Mouse (Mus musculus) heart, adult 2 months (tissue): Measurements from ENCODE around the gene Prss37. TPM values are rescaled to one million over a fixed set of nuclear protein-coding genes. Genes with fewer than 3 reads are reported as not detected.

Experiments
- DNase-seq, 2 experiments: peaks; one replicate each; pipeline ENCODE4 v3.0.0; 2021
- H3K27ac ChIP-seq: fragments of 200-600 bp; 2 replicates; pipeline ENCODE4 v1.8.1; 2022
- H3K27me3 ChIP-seq: fragments of 200-500 bp; 2 replicates; pipeline ENCODE4 v1.6.1; 2012; ENCODE audit warnings: mild to moderate bottlenecking, low read length, inconsistent platforms, mixed read lengths; ENCODE audit not compliant: control insufficient read depth, insufficient read depth
- H3K36me3 ChIP-seq: fragments of 200-500 bp; 2 replicates; pipeline ENCODE4 v1.6.1; 2012; ENCODE audit warnings: low read length, inconsistent platforms; ENCODE audit not compliant: control insufficient read depth, insufficient read depth
- H3K4me1 ChIP-seq: fragments of 200-500 bp; 2 replicates; pipeline ENCODE4 v1.6.1; 2011; ENCODE audit warnings: low read length; ENCODE audit not compliant: control insufficient read depth, insufficient read depth
- H3K4me3 ChIP-seq: fragments of 200-600 bp; 2 replicates; pipeline ENCODE4 v1.8.1; 2022
- H3K79me2 ChIP-seq: fragments of 200-500 bp; replicated peaks from 2 replicates; pipeline ENCODE4 v1.6.1; 2012; ENCODE audit warnings: mild to moderate bottlenecking, inconsistent platforms, low read length, moderate library complexity, mixed read lengths; ENCODE audit not compliant: control insufficient read depth, insufficient read depth
- H3K9ac ChIP-seq: fragments of 200-500 bp; 2 replicates; pipeline ENCODE4 v1.6.1; 2012; ENCODE audit warnings: low read depth, mild to moderate bottlenecking, control low read depth, inconsistent platforms, low read length, mixed read lengths
- CTCF ChIP-seq: fragments of 200-600 bp; IDR thresholded peaks from 2 replicates; pipeline ENCODE4 v1.8.1; 2022; ENCODE audit warnings: antibody characterized with exemption, mild to moderate bottlenecking, moderate library complexity
- EP300 ChIP-seq: fragments of 200-500 bp; IDR thresholded peaks from 2 replicates; pipeline ENCODE4 v1.6.1; 2011; ENCODE audit warnings: low read depth, low read length, control low read depth; ENCODE audit not compliant: insufficient read depth
- POLR2A ChIP-seq: fragments of 200-500 bp; IDR thresholded peaks from 2 replicates; pipeline ENCODE4 v1.6.1; 2011; ENCODE audit warnings: mild to moderate bottlenecking, low read depth, low read length, control low read depth; ENCODE audit not compliant: insufficient read depth
- WGBS: fragments of 180-500 bp; shearing (Covaris S2); methylation state at CpG from one replicate; pipeline ENCODE4 v1.1.7; 2018; 5-methylcytosine and 5-hydroxymethylcytosine counted together
- intact Hi-C: fragments of 180-260 bp; cut with DNase I; formaldehyde crosslinking; loops from one replicate; pipeline ENCODE4 v1.15.1; 2025
- long read RNA-seq: library from polyadenylated mRNA; stranded (forward); transcript quantifications from one replicate; pipeline ENCODE4 v2.0.0, GENCODE M21; 2021
- polyA plus RNA-seq: library from polyadenylated mRNA; depleted of rRNA; stranded (reverse); fragments of >200 nt; gene quantifications from 2 replicates; pipeline ENCODE4 v1.2.3, GENCODE M21; 2012; rRNA removed
- total RNA-seq, 2 experiments: library from RNA; stranded (reverse); gene quantifications; 2 replicates each; pipeline ENCODE4 v1.2.3; 2021

Gene Prss37
- total RNA-seq: not detected
- 0.10 TPM in 1 of 2 replicates, not detected in the other for polyA plus RNA-seq
- long read RNA-seq: 0 reads

- H3K79me2 ChIP-seq: no peaks in the 10 kb centered on the region
- 71% methylated on average over 1 of the region's 1 CpGs for WGBS
- no peak within 1 kb of the TSS for H3K4me3 ChIP-seq
- no peak within 1 kb of the TSS for H3K27ac ChIP-seq
- intact Hi-C loops: no loop called here
- H3K36me3 ChIP-seq: no peaks in the 10 kb centered on the region
- no peaks in the 10 kb centered on the region for H3K4me1 ChIP-seq
- no peak for TF ChIP-seq CTCF
- no peak for TF ChIP-seq POLR2A
- TF ChIP-seq EP300: no peak
- H3K27me3 ChIP-seq: no peaks in the 10 kb centered on the region
- no peak within 1 kb of the TSS for H3K9ac ChIP-seq
- no peak for DNase-seq
Measured at GRCm38 (mm10) chr6:40519408-40519807, at the start of gene Prss37. Gene Prss37, minus strand, starts transcription at chr6:40519508.

- TF ChIP-seq EP300: no peak
- TF ChIP-seq CTCF: no peak
- no peak for TF ChIP-seq POLR2A
- 62% methylated on average over 2 of the region's 2 CpGs for WGBS
- H3K4me3 ChIP-seq: no peak within 1 kb of the TSS
- no peak within 1 kb of the TSS for H3K9ac ChIP-seq
- no peaks in the 10 kb centered on the region for H3K4me1 ChIP-seq
- H3K36me3 ChIP-seq: no peaks in the 10 kb centered on the region
- H3K79me2 ChIP-seq: no peaks in the 10 kb centered on the region
- no peak within 1 kb of the TSS for H3K27ac ChIP-seq
- no peak for DNase-seq
- intact Hi-C loops: no loop called here
- H3K27me3 ChIP-seq: no peaks in the 10 kb centered on the region
Measured at GRCm38 (mm10) chr6:40554950-40555349, 35.6 kb upstream of the Prss37 start, which contains the start of gene Olfr461. Gene Olfr461, minus strand, starts transcription at chr6:40555050.

GRCm38 (mm10) chr6:40544690-40545089, 25.4 kb upstream of the Prss37 start:
- intact Hi-C loops: no loop called here
- H3K36me3 ChIP-seq: no peaks in the 10 kb centered on the region
- H3K27me3 ChIP-seq: no peaks in the 10 kb centered on the region
- H3K79me2 ChIP-seq: no peaks in the 10 kb centered on the region
- no peak for DNase-seq
- no peak overlapping the region for H3K4me3 ChIP-seq
- TF ChIP-seq CTCF: no peak
- no peak for TF ChIP-seq POLR2A
- no peak for TF ChIP-seq EP300
- H3K27ac ChIP-seq: no peak overlapping the region
- no peak overlapping the region for H3K9ac ChIP-seq
- H3K4me1 ChIP-seq: no peaks in the 10 kb centered on the region
- 69% methylated on average over 10 of the region's 10 CpGs for WGBS

GRCm38 (mm10) chr6:40493229-40493628, 26.1 kb downstream of the Prss37 start, which contains the start of gene Tas2r108:
Gene Tas2r108, plus strand, starts transcription at chr6:40493529.
- Histone ChIP-seq H3K4me1 (no peaks in the 10 kb centered on the region), H3K4me3 (no peak within 1 kb of the TSS), H3K27ac (no peak within 1 kb of the TSS), H3K36me3 (no peaks in the 10 kb centered on the region), H3K9ac (no peak within 1 kb of the TSS), H3K27me3 (no peaks in the 10 kb centered on the region), H3K79me2 (no peaks in the 10 kb centered on the region)
- intact Hi-C loops: no loop called here
- TF ChIP-seq EP300: no peak
- 84% methylated on average over 3 of the region's 3 CpGs for WGBS
- no peak for DNase-seq

GRCm38 (mm10) chr6:40490933-40491332, 28.4 kb downstream of the Prss37 start, which contains the start of gene Tas2r137:
Gene Tas2r137, plus strand, starts transcription at chr6:40491233.
- no peak within 1 kb of the TSS for H3K4me3 ChIP-seq
- H3K36me3 ChIP-seq: no peaks in the 10 kb centered on the region
- H3K4me1 ChIP-seq: no peaks in the 10 kb centered on the region
- intact Hi-C loops: no loop called here
- TF ChIP-seq EP300: no peak
- TF ChIP-seq CTCF: no peak
- TF ChIP-seq POLR2A: no peak
- no peak for DNase-seq
- no peaks in the 10 kb centered on the region for H3K27me3 ChIP-seq
- no peak within 1 kb of the TSS for H3K9ac ChIP-seq
- H3K79me2 ChIP-seq: no peaks in the 10 kb centered on the region
- H3K27ac ChIP-seq: no peak within 1 kb of the TSS

- Histone ChIP-seq H3K36me3 (no peaks in the 10 kb centered on the region; the same call in none of the 2 replicates), H3K4me3 (no peak overlapping the region), H3K27me3 (no peaks in the 10 kb centered on the region), H3K4me1 (no peaks in the 10 kb centered on the region), H3K79me2 (no peaks in the 10 kb centered on the region), H3K9ac (no peak overlapping the region), H3K27ac (no peak overlapping the region)
- no peak for DNase-seq
- intact Hi-C loops: no loop called here
- TF ChIP-seq EP300: no peak
- TF ChIP-seq CTCF: no peak
- no peak for TF ChIP-seq POLR2A
- 90% methylated on average over 5 of the region's 5 CpGs for WGBS
Measured at GRCm38 (mm10) chr6:40482318-40482717, 37.0 kb downstream of the Prss37 start.
